Mouse (Mus musculus) stomach, embryonic 16.5 days (tissue): ENCODE measurements around the gene Vmn1r78. TPM values are rescaled to one million over a fixed set of nuclear protein-coding genes. Genes with fewer than 3 reads are reported as not detected.
"Not testable (repeated sequence)": the region's sequence is repeated elsewhere in the genome, so short reads cannot be mapped to it uniquely, and the experiment has no call there.

Experiments
- ATAC-seq: fragments of 200-750 bp; cut with Nextera tagmentation; 2 replicates; pipeline ENCODE4 v1.8.0; 2017; ENCODE audit warnings: moderate number of reproducible peaks, moderate TSS enrichment; ENCODE audit not compliant: insufficient read depth, low FRiP score
- H3K27ac ChIP-seq: fragments of 300-500 bp; sonication (generic); 2 replicates; pipeline ENCODE4 v1.5.1; 2014; ENCODE audit warnings: low read length
- H3K27me3 ChIP-seq: fragments of 300-500 bp; sonication (generic); 2 replicates; pipeline ENCODE4 v1.6.1; 2014; ENCODE audit warnings: low read length, control low read depth, mixed read lengths; ENCODE audit not compliant: control insufficient read depth, insufficient read depth
- H3K36me3 ChIP-seq: fragments of 300-500 bp; sonication (generic); 2 replicates; pipeline ENCODE4 v1.6.1; 2014; ENCODE audit warnings: low read length; ENCODE audit not compliant: control insufficient read depth, insufficient read depth
- H3K4me1 ChIP-seq: fragments of 300-500 bp; sonication (generic); 2 replicates; pipeline ENCODE4 v1.6.1; 2014; ENCODE audit warnings: low read length, control low read depth, mixed read lengths; ENCODE audit not compliant: control insufficient read depth, insufficient read depth
- H3K4me2 ChIP-seq: fragments of 300-500 bp; sonication (generic); 2 replicates; pipeline ENCODE4 v1.6.1; 2014; ENCODE audit warnings: low read depth, low read length, mixed read lengths
- H3K4me3 ChIP-seq: fragments of 300-500 bp; sonication (generic); replicated peaks from 2 replicates; pipeline ENCODE4 v1.5.1; 2014; ENCODE audit warnings: mild to moderate bottlenecking, low read length
- H3K9ac ChIP-seq: fragments of 300-500 bp; sonication (generic); 2 replicates; pipeline ENCODE4 v1.6.1; 2014; ENCODE audit warnings: low read length
- H3K9me3 ChIP-seq: fragments of 300-500 bp; sonication (generic); replicated peaks from 2 replicates; pipeline ENCODE4 v1.6.1; 2016; ENCODE audit warnings: low read length, control low read depth; ENCODE audit not compliant: control insufficient read depth
- WGBS: fragments of 180-500 bp; shearing (Covaris S2); extraction: QIAGEN DNeasy Blood & Tissue Kit; methylation state at CpG from one replicate; pipeline ENCODE4 v1.1.7; 2014; 5-methylcytosine and 5-hydroxymethylcytosine counted together
- polyA plus RNA-seq: library from polyadenylated mRNA; unstranded; fragments of >200 nt; fragmentation: Nextera tagmentation; extraction: Ambion mirVana; gene quantifications from 2 replicates; pipeline ENCODE4 v1.2.1, GENCODE M21; 2015

Vmn1r78 gene
- polyA plus RNA-seq = not detected in 2 replicates

- ATAC-seq = no peak
- Histone ChIP-seq H3K9me3 (0 out of 2 replicates have a peak, but pooled peaks cover 8% of the 10 kb centered on the region), H3K4me3 (no peak within 1 kb of the TSS), H3K4me1 (no peaks in the 10 kb centered on the region), H3K36me3 (no peaks in the 10 kb centered on the region), H3K27ac (no peak within 1 kb of the TSS), H3K9ac (no peak within 1 kb of the TSS), H3K27me3 (no peaks in the 10 kb centered on the region), H3K4me2 (no peak within 1 kb of the TSS)
- 49% methylated on average over 2 of the region's 2 CpGs for WGBS
Observed at GRCm38 (mm10) chr7:12149957-12150356, at the start of gene Vmn1r78. Vmn1r78 (plus strand) TSS chr7:12150257.

GRCm38 (mm10) chr7:12156463-12156862, 6.4 kb downstream of the Vmn1r78 start:
- H3K9me3 ChIP-seq, H3K9ac ChIP-seq, H3K36me3 ChIP-seq, H3K27ac ChIP-seq, H3K4me2 ChIP-seq, H3K27me3 ChIP-seq, ATAC-seq, H3K4me3 ChIP-seq, H3K4me1 ChIP-seq: not testable (repeated sequence)
- WGBS = 13% methylated on average over 1 of the region's 1 CpGs

GRCm38 (mm10) chr7:12170979-12171378, 20.9 kb downstream of the Vmn1r78 start, which contains the start of gene Vmn1r79:
Vmn1r79 (plus strand) TSS chr7:12171279.
- H3K4me3 ChIP-seq, H3K27ac ChIP-seq, H3K36me3 ChIP-seq, H3K9ac ChIP-seq, H3K4me2 ChIP-seq, H3K27me3 ChIP-seq, H3K9me3 ChIP-seq, H3K4me1 ChIP-seq, ATAC-seq: not testable (repeated sequence)

GRCm38 (mm10) chr7:12172926-12173325, 22.9 kb downstream of the Vmn1r78 start:
- not testable (repeated sequence) for H3K36me3 ChIP-seq, H3K9me3 ChIP-seq, ATAC-seq, H3K27me3 ChIP-seq, H3K27ac ChIP-seq, H3K4me3 ChIP-seq, H3K4me1 ChIP-seq, H3K4me2 ChIP-seq, H3K9ac ChIP-seq
- WGBS = 56% methylated on average over 2 of the region's 2 CpGs

- H3K4me2 ChIP-seq = no peak within 1 kb of the TSS
- H3K4me1 ChIP-seq = no peaks in the 10 kb centered on the region
- no peaks in the 10 kb centered on the region for H3K36me3 ChIP-seq
- no peak within 1 kb of the TSS for H3K9ac ChIP-seq
- no peaks in the 10 kb centered on the region for H3K27me3 ChIP-seq
- H3K4me3 ChIP-seq = no peak within 1 kb of the TSS
- ATAC-seq = no peak
- no peak within 1 kb of the TSS for H3K27ac ChIP-seq
- 0 out of 2 replicates have a peak, but pooled peaks cover 2% of the 10 kb centered on the region for H3K9me3 ChIP-seq
- WGBS = 81% methylated on average over 1 of the region's 1 CpGs
Observed at GRCm38 (mm10) chr7:12188986-12189385, 38.9 kb downstream of the Vmn1r78 start, which contains the start of gene Vmn1r80. Vmn1r80 (plus strand) TSS chr7:12189286.

- H3K9ac ChIP-seq = no peak overlapping the region
- no peaks in the 10 kb centered on the region for H3K4me1 ChIP-seq
- 75% methylated on average over 2 of the region's 2 CpGs for WGBS
Observed at GRCm38 (mm10) chr7:12204141-12204540, 54.1 kb downstream of the Vmn1r78 start.

More at GRCm38 (mm10) chr7:12204141-12204540, 54.1 kb downstream of the Vmn1r78 start:
- Histone ChIP-seq H3K9me3 (no peaks in the 10 kb centered on the region; the same call in 1 of the 2 replicates), H3K36me3 (no peaks in the 10 kb centered on the region), H3K4me2 (no peak overlapping the region), H3K27me3 (no peaks in the 10 kb centered on the region), H3K27ac (no peak overlapping the region), H3K4me3 (no peak overlapping the region)
- no peak for ATAC-seq

Other genes with a start within 250 kb of the Vmn1r78 start
- gene Vmn1r76, start 212.0 kb upstream of the Vmn1r78 start, polyA plus RNA-seq = not detected in 2 replicates
- gene Vmn1r77, start 113.5 kb upstream of the Vmn1r78 start, polyA plus RNA-seq = not detected in 2 replicates
- gene Vmn1r79, start 21.0 kb downstream of the Vmn1r78 start, polyA plus RNA-seq = not detected in 2 replicates
- gene Vmn1r80, start 39.0 kb downstream of the Vmn1r78 start, polyA plus RNA-seq = not detected in 2 replicates
- gene Vmn1r81, start 118.0 kb downstream of the Vmn1r78 start, polyA plus RNA-seq = not detected in 2 replicates
- not detected in 2 replicates for gene Vmn1r82, start 150.2 kb downstream of the Vmn1r78 start, polyA plus RNA-seq
- gene Vmn1r83, start 179.2 kb downstream of the Vmn1r78 start, polyA plus RNA-seq = not detected in 2 replicates
- gene Vmn1r84, start 219.0 kb downstream of the Vmn1r78 start, polyA plus RNA-seq = not detected in 2 replicates